Mouse (Mus musculus) mesoderm, embryonic 11.5 days (tissue): ENCODE measurements around the gene Olfr330.
"Not testable (repeated sequence)": the region's sequence is repeated elsewhere in the genome, so short reads cannot be mapped to it uniquely, and the experiment has no call there.

Experiments used
- DNase-seq: peaks from one replicate; pipeline ENCODE4 v3.0.0-alpha.2; 2012; ENCODE audit warnings: low read depth, low spot score

The Olfr330 gene

GRCm38 (mm10) chr11:58534736-58535135 lies at the start of gene Olfr330:
Gene Olfr330, minus strand, starts transcription at chr11:58534836.
- DNase-seq: not testable (repeated sequence)

GRCm38 (mm10) chr11:58578636-58579035 lies 44.0 kb upstream of the Olfr330 start:
- DNase-seq: no peak

DNA sequence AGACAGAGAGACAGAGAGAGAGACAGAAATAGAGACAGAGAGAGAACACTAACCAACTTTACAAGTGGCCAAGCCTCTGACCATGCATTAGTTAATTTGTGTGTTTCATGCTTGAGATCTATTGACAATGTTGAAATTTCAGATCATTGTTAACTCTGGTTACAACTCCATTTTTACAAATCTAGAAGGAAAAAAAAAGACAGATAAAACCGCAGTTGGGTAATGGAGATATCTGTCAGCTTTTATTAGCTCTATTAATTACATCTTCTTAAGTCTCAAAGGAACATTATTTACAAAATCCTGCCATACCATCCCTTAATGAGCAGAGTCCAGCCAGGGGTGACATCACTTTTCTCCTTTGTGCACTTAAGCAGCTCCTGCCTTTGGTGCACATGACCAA lies 42.8 kb upstream of the Olfr330 start, which contains the start of gene Olfr325:
Olfr325 (plus strand) TSS at position 301 of the 400 bp plus-strand sequence.
- no peak for DNase-seq

- no peak for DNase-seq
Observed at GRCm38 (mm10) chr11:58570405-58570804, 35.8 kb upstream of the Olfr330 start, which contains the start of gene Olfr224. Gene Olfr224, minus strand, starts transcription at chr11:58570553.

GRCm38 (mm10) chr11:58555536-58555935 lies 20.9 kb upstream of the Olfr330 start, which contains the start of gene Olfr328:
Gene Olfr328, minus strand, starts transcription at chr11:58555636.
- no peak for DNase-seq

DNA sequence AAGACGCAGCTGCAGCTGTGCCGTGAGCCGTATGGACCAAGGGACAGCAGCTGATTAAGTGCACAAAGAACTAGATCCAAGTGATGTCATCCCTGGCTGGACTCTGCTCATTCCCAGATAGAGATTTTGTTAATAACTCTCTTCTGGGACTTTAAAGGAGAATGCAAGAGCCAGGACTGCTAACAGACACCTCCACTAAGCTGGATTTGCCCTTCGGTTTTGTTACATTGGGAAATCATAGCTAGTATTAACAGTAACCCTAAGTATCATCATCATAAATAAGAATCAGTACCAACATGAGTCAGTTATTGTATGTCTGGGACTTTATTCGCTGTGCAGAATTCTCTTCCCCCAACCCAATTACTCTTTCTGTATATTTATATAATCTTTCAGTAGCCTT lies 11.7 kb upstream of the Olfr330 start, which contains the start of gene Olfr329-ps:
Olfr329-ps (minus strand) TSS at position 101 of the 400 bp plus-strand sequence.
- no peak for DNase-seq

- DNase-seq: not testable (repeated sequence)
Observed at GRCm38 (mm10) chr11:58519756-58520155, 14.9 kb downstream of the Olfr330 start.

DNA sequence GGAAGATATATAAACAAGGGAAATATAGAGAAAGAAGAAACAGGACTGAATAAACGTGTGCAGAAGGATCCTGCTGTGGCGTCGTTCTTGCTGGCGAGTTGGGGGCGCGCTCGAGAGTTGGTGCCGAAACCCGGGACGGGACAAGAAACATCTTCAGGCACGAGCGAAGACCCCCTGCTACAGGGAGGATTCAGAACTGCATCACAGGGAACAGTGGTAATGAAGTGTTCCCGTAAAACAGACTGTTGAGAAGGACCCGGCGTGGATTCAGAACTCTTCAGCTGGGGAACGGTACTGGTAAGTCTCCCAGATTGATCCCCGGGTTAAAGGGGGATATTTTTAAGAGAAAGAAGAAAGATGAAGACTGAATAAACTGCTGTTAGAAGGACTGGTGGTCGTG lies 15.7 kb downstream of the Olfr330 start:
- not testable (repeated sequence) for DNase-seq

DNA sequence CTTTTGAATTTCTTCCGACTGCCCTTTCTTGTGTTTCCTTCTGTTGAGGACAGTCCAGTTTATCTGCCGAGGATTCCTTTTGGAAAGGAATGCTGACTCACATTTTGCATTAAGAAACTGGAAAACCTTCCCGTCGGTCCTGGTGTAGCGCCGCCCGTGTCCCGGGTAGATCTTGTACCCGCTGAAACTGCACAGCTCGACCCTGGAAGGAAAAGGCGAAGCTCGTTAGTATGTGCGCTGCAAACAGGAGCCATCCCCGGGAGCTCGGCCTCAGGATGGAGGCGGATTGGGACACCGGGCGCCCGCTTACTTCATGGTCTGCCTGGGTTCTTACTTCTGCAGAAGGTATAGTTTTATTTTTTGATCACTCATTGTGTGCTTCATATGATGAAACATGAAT lies 25.6 kb downstream of the Olfr330 start:
- not testable (repeated sequence) for DNase-seq

- not testable (repeated sequence) for DNase-seq
Observed at GRCm38 (mm10) chr11:58502472-58502871, 32.2 kb downstream of the Olfr330 start, which contains the start of gene Olfr331. Gene Olfr331, minus strand, starts transcription at chr11:58502572.

DNA sequence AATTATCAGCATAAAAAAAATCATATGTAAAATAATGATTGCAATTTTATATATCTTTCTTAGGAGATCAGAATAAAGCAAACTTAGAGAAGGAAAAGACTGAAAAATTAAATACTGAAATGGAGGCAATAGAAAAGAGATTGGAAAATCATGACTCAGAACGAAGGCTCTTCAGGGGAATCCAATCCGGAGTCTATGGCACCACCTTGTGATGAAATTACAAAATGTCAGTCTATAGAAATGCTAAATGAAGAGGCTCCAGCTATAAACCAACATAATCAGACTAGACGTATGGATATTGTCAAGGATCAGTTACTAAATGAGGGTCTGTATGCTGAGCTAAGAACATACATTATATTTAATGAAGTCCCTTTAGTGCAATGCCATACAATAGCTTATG lies 35.3 kb downstream of the Olfr330 start:
- no peak for DNase-seq

DNA sequence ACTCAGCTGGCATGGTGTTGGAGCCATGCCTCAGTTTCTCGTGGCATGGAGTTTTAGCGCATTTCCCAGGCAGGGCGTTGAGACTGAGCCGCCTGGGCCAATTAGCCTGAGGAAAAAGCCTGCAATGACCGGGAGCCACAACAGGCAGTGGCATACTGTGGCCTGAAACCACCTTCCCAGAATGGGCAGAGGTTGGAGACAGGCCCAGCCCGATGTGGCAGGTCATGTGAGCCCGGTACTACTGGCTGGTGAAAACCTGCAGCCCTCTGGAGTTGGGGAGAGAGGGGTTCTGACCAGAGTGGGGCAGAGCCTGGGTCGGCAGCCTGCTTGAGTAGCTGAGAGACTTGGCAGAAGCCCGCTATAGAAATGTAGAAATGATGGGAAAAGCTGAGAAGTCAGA lies 35.9 kb downstream of the Olfr330 start:
- no peak for DNase-seq

DNA sequence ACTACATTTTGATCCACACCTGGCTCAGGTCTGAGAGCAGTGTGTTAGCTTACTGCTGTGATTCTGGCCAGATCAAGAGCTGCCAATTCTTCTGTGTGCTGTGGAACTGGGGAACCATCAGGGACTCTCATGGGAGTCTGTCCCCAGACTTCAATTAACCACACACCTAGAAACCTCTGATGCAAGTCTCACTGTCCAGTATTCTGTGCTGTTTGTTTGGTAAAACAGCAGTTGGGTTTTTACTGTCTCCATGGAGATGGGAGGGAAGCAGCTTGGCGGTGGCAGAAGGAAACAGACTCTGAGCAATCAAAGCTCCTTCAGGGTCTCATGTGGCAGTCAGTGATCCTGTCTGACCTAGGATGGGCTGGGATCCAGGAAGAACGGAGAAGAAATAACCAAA lies 42.2 kb downstream of the Olfr330 start, which contains the start of gene Olfr332:
Olfr332 (minus strand) TSS at position 101 of the 400 bp plus-strand sequence.
- DNase-seq: no peak
